Mouse (Mus musculus): ENCODE measurements around the gene Plcxd2.
A peak's percentile ranks its signal among the peaks of the same experiment; 100 is the strongest.

- TF ChIP-seq POLR2A (IDR thresholded peaks at IDR 0.05; ENCODE audit: borderline replicate concordance, insufficient read depth, low read length) = peak; percentile 97
- no peak for TF ChIP-seq CTCF (IDR thresholded peaks at IDR 0.05; ENCODE audit: borderline replicate concordance, insufficient read depth, low read depth, low read length)
These were observed at the start of gene Plcxd2 for GRCm38 (mm10) chr16:46010153-46010905.
